Mouse (Mus musculus): ENCODE results near the gene Lgmn. TPM values are rescaled to one million over a fixed set of nuclear protein-coding genes. Genes with fewer than 3 reads are reported as not detected.
A peak's percentile ranks its signal among the peaks of the same experiment; 100 is the strongest.

Gene Lgmn
- 47.2 and 49.9 TPM in 2 replicates for polyA plus RNA-seq (2016; fragmentation: Nextera tagmentation; extraction: Ambion mirVana)

GRCm38 (mm10) chr12:102439632-102440023 lies at the start of gene Lgmn:
Gene Lgmn, minus strand, starts transcription at chr12:102439813.
- H3K27ac ChIP-seq, result no peak within 1 kb of the TSS
- peak within 1 kb of the TSS; percentile 75 for H3K4me2 ChIP-seq
- peak within 1 kb of the TSS; percentile 60 for H3K4me3 ChIP-seq
- H3K9me3 ChIP-seq (replicated peaks), result no peaks in the 10 kb centered on the region
- peak within 1 kb of the TSS; percentile 47 for H3K9ac ChIP-seq
- H3K4me1 ChIP-seq, result peaks cover 34% of the 10 kb centered on the region
- H3K36me3 ChIP-seq, result no peaks in the 10 kb centered on the region
- WGBS (ENCODE audit: insufficient replicate concordance), result 2% methylated on average over 28 of the region's 28 CpGs
- peak; percentile 99 for ATAC-seq
- H3K27me3 ChIP-seq (replicated peaks), result peaks cover 14% of the 10 kb centered on the region; the same call in 1 of the 2 replicates

- 63% methylated on average over 3 of the region's 3 CpGs for WGBS (ENCODE audit: insufficient replicate concordance)
- no peak for ATAC-seq
- Histone ChIP-seq H3K27me3 (replicated peaks) (no peaks in the 10 kb centered on the region), H3K9ac (no peak overlapping the region), H3K4me3 (no peak overlapping the region), H3K36me3 (peaks cover 89% of the 10 kb centered on the region), H3K4me1 (no peaks in the 10 kb centered on the region), H3K27ac (no peak overlapping the region), H3K4me2 (no peak overlapping the region), H3K9me3 (replicated peaks) (no peaks in the 10 kb centered on the region)
These were observed 45.3 kb upstream of the Lgmn start for GRCm38 (mm10) chr12:102484946-102485345.

GRCm38 (mm10) chr12:102480481-102480880 lies 40.9 kb upstream of the Lgmn start:
- Histone ChIP-seq H3K4me3 (no peak overlapping the region), H3K9me3 (replicated peaks) (no peaks in the 10 kb centered on the region), H3K36me3 (peaks cover 80% of the 10 kb centered on the region), H3K4me1 (no peaks in the 10 kb centered on the region), H3K9ac (no peak overlapping the region), H3K27ac (no peak overlapping the region), H3K27me3 (replicated peaks) (no peaks in the 10 kb centered on the region), H3K4me2 (no peak overlapping the region)
- 74% methylated on average over 4 of the region's 4 CpGs for whole genome bisulfite sequencing (ENCODE audit: insufficient replicate concordance)
- ATAC-seq, result no peak

GRCm38 (mm10) chr12:102474411-102474810 lies 34.8 kb upstream of the Lgmn start:
- H3K27me3 ChIP-seq (replicated peaks), result no peaks in the 10 kb centered on the region
- 88% methylated on average over 7 of the region's 7 CpGs for WGBS (ENCODE audit: insufficient replicate concordance)
- ATAC-seq, result no peak
- no peak overlapping the region for H3K4me2 ChIP-seq
- peaks cover 8% of the 10 kb centered on the region for H3K4me1 ChIP-seq
- no peaks in the 10 kb centered on the region for H3K9me3 ChIP-seq (replicated peaks)
- peaks cover 57% of the 10 kb centered on the region for H3K36me3 ChIP-seq
- H3K4me3 ChIP-seq, result no peak overlapping the region
- no peak overlapping the region for H3K9ac ChIP-seq
- H3K27ac ChIP-seq, result no peak overlapping the region

GRCm38 (mm10) chr12:102468894-102469764 lies 29.5 kb upstream of the Lgmn start, which contains the start of gene Golga5:
Gene Golga5, plus strand, starts transcription at chr12:102469135.
- Histone ChIP-seq H3K27me3 (replicated peaks) (no peaks in the 10 kb centered on the region; the same call in 1 of the 2 replicates), H3K4me2 (peak within 1 kb of the TSS; percentile 72), H3K9ac (peak within 1 kb of the TSS; percentile 88), H3K4me1 (peaks cover 14% of the 10 kb centered on the region), H3K9me3 (replicated peaks) (no peaks in the 10 kb centered on the region), H3K27ac (peak within 1 kb of the TSS; percentile 83), H3K36me3 (peaks cover 18% of the 10 kb centered on the region), H3K4me3 (peak within 1 kb of the TSS; percentile 79)
- under 1% methylated on average over 73 of the region's 86 CpGs for WGBS (ENCODE audit: insufficient replicate concordance)
- peak; percentile 98 for ATAC-seq

- no peaks in the 10 kb centered on the region for H3K9me3 ChIP-seq (replicated peaks)
- ATAC-seq, result no peak
- WGBS (ENCODE audit: insufficient replicate concordance), result 73% methylated on average over 1 of the region's 1 CpGs
These were observed 28.5 kb upstream of the Lgmn start for GRCm38 (mm10) chr12:102468136-102468535.

GRCm38 (mm10) chr12:102464650-102465049 lies 25.0 kb upstream of the Lgmn start:
- no peak overlapping the region for H3K4me3 ChIP-seq
- H3K36me3 ChIP-seq, result no peaks in the 10 kb centered on the region
- H3K9me3 ChIP-seq (replicated peaks), result no peaks in the 10 kb centered on the region
- H3K4me1 ChIP-seq, result peaks cover 6% of the 10 kb centered on the region; the same call in 1 of the 2 replicates
- ATAC-seq, result no peak
- no peaks in the 10 kb centered on the region; the same call in 1 of the 2 replicates for H3K27me3 ChIP-seq (replicated peaks)
- H3K27ac ChIP-seq, result no peak overlapping the region
- no peak overlapping the region for H3K9ac ChIP-seq
- 43% methylated on average over 4 of the region's 4 CpGs for WGBS (ENCODE audit: insufficient replicate concordance)
- no peak overlapping the region for H3K4me2 ChIP-seq

More at GRCm38 (mm10) chr12:102468136-102468535, 28.5 kb upstream of the Lgmn start:
- no peaks in the 10 kb centered on the region; the same call in 1 of the 2 replicates for H3K27me3 ChIP-seq (replicated peaks)
- peaks cover 14% of the 10 kb centered on the region for H3K4me1 ChIP-seq
- H3K36me3 ChIP-seq, result peaks cover 10% of the 10 kb centered on the region
- H3K4me3 ChIP-seq, result no peak overlapping the region
- H3K9ac ChIP-seq, result no peak overlapping the region
- H3K4me2 ChIP-seq, result peak overlapping the region; percentile 72; the same call in 1 of the 2 replicates
- no peak overlapping the region for H3K27ac ChIP-seq

GRCm38 (mm10) chr12:102461177-102461576 lies 21.6 kb upstream of the Lgmn start:
- H3K36me3 ChIP-seq, result no peaks in the 10 kb centered on the region
- peaks cover under 1% of the 10 kb centered on the region; the same call in 1 of the 2 replicates for H3K4me1 ChIP-seq
- H3K9me3 ChIP-seq (replicated peaks), result no peaks in the 10 kb centered on the region
- no peak overlapping the region for H3K4me3 ChIP-seq
- no peak overlapping the region for H3K27ac ChIP-seq
- 51% methylated on average over 5 of the region's 5 CpGs for WGBS (ENCODE audit: insufficient replicate concordance)
- no peak overlapping the region for H3K4me2 ChIP-seq
- no peaks in the 10 kb centered on the region; the same call in 1 of the 2 replicates for H3K27me3 ChIP-seq (replicated peaks)
- H3K9ac ChIP-seq, result no peak overlapping the region
- no peak for ATAC-seq

- 59% methylated on average over 5 of the region's 5 CpGs for WGBS (ENCODE audit: insufficient replicate concordance)
- ATAC-seq, result no peak
- Histone ChIP-seq H3K4me3 (no peak overlapping the region), H3K4me1 (peaks cover 6% of the 10 kb centered on the region; the same call in 1 of the 2 replicates), H3K9me3 (replicated peaks) (no peaks in the 10 kb centered on the region), H3K9ac (no peak overlapping the region), H3K27ac (no peak overlapping the region), H3K36me3 (no peaks in the 10 kb centered on the region), H3K27me3 (replicated peaks) (no peaks in the 10 kb centered on the region; the same call in 1 of the 2 replicates), H3K4me2 (no peak overlapping the region)
These were observed 20.4 kb upstream of the Lgmn start for GRCm38 (mm10) chr12:102460014-102460413.

- no peak overlapping the region for H3K27ac ChIP-seq
- H3K9ac ChIP-seq, result no peak overlapping the region
- H3K9me3 ChIP-seq (replicated peaks), result no peaks in the 10 kb centered on the region
- H3K36me3 ChIP-seq, result no peaks in the 10 kb centered on the region
- H3K4me3 ChIP-seq, result no peak overlapping the region
- WGBS (ENCODE audit: insufficient replicate concordance), result 32% methylated on average over 7 of the region's 7 CpGs
- peaks cover 12% of the 10 kb centered on the region; the same call in 1 of the 2 replicates for H3K4me1 ChIP-seq
- no peak for ATAC-seq
- H3K4me2 ChIP-seq, result no peak overlapping the region
- no peaks in the 10 kb centered on the region; the same call in none of the 2 replicates for H3K27me3 ChIP-seq (replicated peaks)
These were observed 17.0 kb upstream of the Lgmn start for GRCm38 (mm10) chr12:102456467-102457193.

- H3K27me3 ChIP-seq (replicated peaks), result peaks cover 8% of the 10 kb centered on the region
- H3K4me2 ChIP-seq, result no peak overlapping the region
- no peaks in the 10 kb centered on the region for H3K36me3 ChIP-seq
- no peak overlapping the region for H3K9ac ChIP-seq
- H3K27ac ChIP-seq, result no peak overlapping the region
- WGBS (ENCODE audit: insufficient replicate concordance), result 65% methylated on average over 6 of the region's 6 CpGs
- H3K4me1 ChIP-seq, result peaks cover 24% of the 10 kb centered on the region
- ATAC-seq, result no peak
- H3K4me3 ChIP-seq, result no peak overlapping the region
- H3K9me3 ChIP-seq (replicated peaks), result no peaks in the 10 kb centered on the region
These were observed 14.0 kb upstream of the Lgmn start for GRCm38 (mm10) chr12:102453581-102453980.

Data from liver, embryonic 12.5 days (tissue).